ENCODE assay signal across 38 mouse cellular contexts in genomic region chr11:44423955-44424354, GRCm38 (mm10). TPM values are rescaled to one million over a fixed set of nuclear protein-coding genes. Genes with fewer than 3 reads are reported as not detected.
DNase-seq lines count a peak whose midpoint lies in the region; ATAC-seq lines count a peak whose summit lies in the region.
"Had no signal": no experiment of that assay in that cellular context is flagged by ENCODE, and none has a peak within 500 bp of the region (broad histone marks: within the 10 kb centered on the region; RNA-seq: fewer than 3 reads in every experiment).

No protein-coding gene starts in this region.

- ATAC-seq in midbrain, embryonic 12.5 days (ENCODE audit: low FRiP score, low read depth) = 0 out of 2 replicates have a peak, but pooled peaks have one; percentile 56
- peak; percentile 69; the same call in 1 of the 2 replicates for ATAC-seq in hindbrain, embryonic 16.5 days
- ATAC-seq in neural tube, embryonic 14.5 days (ENCODE audit: low read depth) = peak; percentile 72
- no peak for ATAC-seq in inflammation-experienced regulatory T-cells, adult 6 months
- ATAC-seq: forebrain, postnatal 0 days; liver, embryonic 12.5 days; lung, postnatal 0 days; Patski had no signal

- H3K27ac ChIP-seq in heart, embryonic 10.5 days = no peak overlapping the region
- H3K27ac ChIP-seq in midbrain, embryonic 12.5 days (replicated peaks) = 0 out of 2 replicates have a peak overlapping the region, but pooled peaks have one; percentile 42
- H3K27ac ChIP-seq in midbrain, embryonic 10.5 days (replicated peaks) = no peak overlapping the region
- H3K27ac ChIP-seq in hindbrain, embryonic 16.5 days (ENCODE audit: low read depth, low read length) = 0 out of 2 replicates have a peak overlapping the region, but pooled peaks have one; percentile 40
- H3K27ac ChIP-seq in neural tube, embryonic 14.5 days (ENCODE audit: low read depth, low read length) = peak overlapping the region; percentile 62
- H3K27ac ChIP-seq: embryonic facial prominence, embryonic 12.5 days; forebrain, embryonic 10.5 days; heart, embryonic 15.5 days; kidney, embryonic 15.5 days; left cerebral cortex, adult 2 months; liver, embryonic 12.5 days; macrophage; neural tube, embryonic 12.5 days; stomach, embryonic 15.5 days had no signal

- no peak overlapping the region for H3K9ac ChIP-seq in midbrain, embryonic 12.5 days (replicated peaks)
- H3K9ac ChIP-seq in hindbrain, embryonic 16.5 days (ENCODE audit: low read depth, low read length) = no peak overlapping the region
- H3K9ac ChIP-seq in neural tube, embryonic 14.5 days (replicated peaks; ENCODE audit: low read depth, low read length) = no peak overlapping the region
- H3K9ac ChIP-seq: embryonic facial prominence, embryonic 12.5 days; forebrain, postnatal 0 days; heart, embryonic 15.5 days; kidney, embryonic 15.5 days; liver, embryonic 12.5 days; neural tube, embryonic 12.5 days; stomach, embryonic 15.5 days had no signal

- no peaks in the 10 kb centered on the region for H3K9me3 ChIP-seq in heart, embryonic 10.5 days
- H3K9me3 ChIP-seq in midbrain, embryonic 12.5 days = no peaks in the 10 kb centered on the region
- H3K9me3 ChIP-seq in midbrain, embryonic 10.5 days (replicated peaks) = no peaks in the 10 kb centered on the region
- H3K9me3 ChIP-seq in hindbrain, embryonic 16.5 days (ENCODE audit: control insufficient read depth, low read length) = no peaks in the 10 kb centered on the region
- no peaks in the 10 kb centered on the region for H3K9me3 ChIP-seq in neural tube, embryonic 14.5 days (ENCODE audit: control insufficient read depth, low read length)
- H3K9me3 ChIP-seq: embryonic facial prominence, embryonic 12.5 days; forebrain, embryonic 10.5 days; heart, embryonic 15.5 days; kidney, embryonic 15.5 days; liver, embryonic 12.5 days; neural tube, embryonic 12.5 days; stomach, embryonic 15.5 days had no signal

- 61% methylated on average over 5 of the region's 5 CpGs for WGBS in heart, embryonic 10.5 days
- 65% methylated on average over 5 of the region's 5 CpGs for WGBS in midbrain, embryonic 12.5 days
- WGBS in midbrain, embryonic 10.5 days = 75% methylated on average over 5 of the region's 5 CpGs
- WGBS in hindbrain, embryonic 16.5 days = 48% methylated on average over 5 of the region's 5 CpGs
- WGBS in neural tube, embryonic 14.5 days = 36% methylated on average over 5 of the region's 5 CpGs

- no peak overlapping the region for H3K4me2 ChIP-seq in midbrain, embryonic 12.5 days (replicated peaks)
- H3K4me2 ChIP-seq in hindbrain, embryonic 16.5 days (ENCODE audit: low read length) = no peak overlapping the region
- no peak overlapping the region for H3K4me2 ChIP-seq in neural tube, embryonic 14.5 days (ENCODE audit: low read depth, low read length)
- H3K4me2 ChIP-seq: embryonic facial prominence, embryonic 12.5 days; heart, embryonic 15.5 days; kidney, embryonic 15.5 days; liver, embryonic 12.5 days; neural tube, embryonic 12.5 days; stomach, embryonic 15.5 days had no signal

- peaks cover 8% of the 10 kb centered on the region; the same call in 1 of the 2 replicates for H3K4me1 ChIP-seq in heart, embryonic 10.5 days
- 0 out of 2 replicates have a peak, but pooled peaks cover 3% of the 10 kb centered on the region for H3K4me1 ChIP-seq in midbrain, embryonic 12.5 days
- H3K4me1 ChIP-seq in midbrain, embryonic 10.5 days = no peaks in the 10 kb centered on the region
- no peaks in the 10 kb centered on the region for H3K4me1 ChIP-seq in hindbrain, embryonic 16.5 days (ENCODE audit: control insufficient read depth, insufficient read depth, low read depth, low read length)
- peaks cover 10% of the 10 kb centered on the region; the same call in 1 of the 2 replicates for H3K4me1 ChIP-seq in neural tube, embryonic 14.5 days (ENCODE audit: control insufficient read depth, insufficient read depth, low read length)
- H3K4me1 ChIP-seq: embryonic facial prominence, embryonic 12.5 days; forebrain, embryonic 10.5 days; heart, embryonic 15.5 days; liver, embryonic 12.5 days; neural tube, embryonic 12.5 days; stomach, embryonic 15.5 days had no signal

- no peaks in the 10 kb centered on the region for H3K27me3 ChIP-seq in heart, embryonic 10.5 days (ENCODE audit: insufficient read depth, poor library complexity, severe bottlenecking)
- no peaks in the 10 kb centered on the region for H3K27me3 ChIP-seq in midbrain, embryonic 12.5 days
- no peaks in the 10 kb centered on the region for H3K27me3 ChIP-seq in midbrain, embryonic 10.5 days (ENCODE audit: low read depth, poor library complexity, severe bottlenecking)
- no peaks in the 10 kb centered on the region for H3K27me3 ChIP-seq in hindbrain, embryonic 16.5 days (replicated peaks; ENCODE audit: control insufficient read depth, insufficient read depth, low read length)
- no peaks in the 10 kb centered on the region for H3K27me3 ChIP-seq in neural tube, embryonic 14.5 days (ENCODE audit: control insufficient read depth, insufficient read depth, low read length)
- H3K27me3 ChIP-seq: heart, embryonic 15.5 days; neural tube, embryonic 12.5 days; Patski had no signal

- no peaks in the 10 kb centered on the region for H3K36me3 ChIP-seq in heart, embryonic 10.5 days
- H3K36me3 ChIP-seq in midbrain, embryonic 12.5 days = no peaks in the 10 kb centered on the region
- no peaks in the 10 kb centered on the region for H3K36me3 ChIP-seq in midbrain, embryonic 10.5 days
- no peaks in the 10 kb centered on the region for H3K36me3 ChIP-seq in hindbrain, embryonic 16.5 days (ENCODE audit: control insufficient read depth, insufficient read depth, low read length)
- no peaks in the 10 kb centered on the region for H3K36me3 ChIP-seq in neural tube, embryonic 14.5 days (ENCODE audit: control insufficient read depth, insufficient read depth, low read length)
- H3K36me3 ChIP-seq: embryonic facial prominence, embryonic 12.5 days; forebrain, embryonic 10.5 days; heart, embryonic 15.5 days; kidney, embryonic 15.5 days; liver, embryonic 12.5 days; neural tube, embryonic 12.5 days; stomach, embryonic 15.5 days had no signal

- H3K4me3 ChIP-seq in heart, embryonic 10.5 days = no peak overlapping the region
- no peak overlapping the region for H3K4me3 ChIP-seq in midbrain, embryonic 12.5 days
- H3K4me3 ChIP-seq in midbrain, embryonic 10.5 days = no peak overlapping the region
- H3K4me3 ChIP-seq in hindbrain, embryonic 16.5 days (ENCODE audit: low read length) = no peak overlapping the region
- no peak overlapping the region for H3K4me3 ChIP-seq in neural tube, embryonic 14.5 days (ENCODE audit: low read depth, low read length)
- H3K4me3 ChIP-seq: embryonic facial prominence, embryonic 12.5 days; forebrain, embryonic 10.5 days; heart, embryonic 15.5 days; kidney, embryonic 15.5 days; left cerebral cortex, adult 2 months; liver, embryonic 12.5 days; neural tube, embryonic 12.5 days; stomach, embryonic 15.5 days had no signal

- peak; percentile 41 for DNase-seq in heart, embryonic 10.5 days (ENCODE audit: low spot score)
- no peak for DNase-seq in heart, adult 8-10 months (ENCODE audit: low spot score)
- no peak for DNase-seq in midbrain, embryonic 10.5 days (ENCODE audit: low spot score)
- no peak for DNase-seq in layer of hippocampus, postnatal 36 days
- DNase-seq: adrenal gland, postnatal 10 days; cerebellum, adult 11 months; cerebellum, adult 9-10 months; cerebellum, postnatal 36 days; forebrain, postnatal 0 days; heart, postnatal 36 days; kidney, adult 18-20 months; kidney, postnatal 25 days; lung, adult 18-20 months; retina, postnatal 1 day; right cerebral cortex, postnatal 25 days had no signal

RNA-seq across cellular contexts. Expression of gene Il12b, which starts 24.1 kb away (rescaled TPM):
- not detected in 2 replicates for polyA plus RNA-seq in heart, embryonic 10.5 days (2016; fragmentation: Nextera tagmentation; extraction: Ambion mirVana)
- total RNA-seq in heart, adult 8-10 months (2022) = not detected
- not detected in 2 replicates for polyA plus RNA-seq in midbrain, embryonic 12.5 days (2016; fragmentation: Nextera tagmentation; extraction: Ambion mirVana)
- not detected in 2 replicates for polyA plus RNA-seq in midbrain, embryonic 10.5 days (2016; fragmentation: Nextera tagmentation; extraction: Ambion mirVana)
- not detected in 2 replicates for polyA plus RNA-seq in hindbrain, embryonic 16.5 days (2015; fragmentation: Nextera tagmentation; extraction: Ambion mirVana)
- not detected in 2 replicates for polyA plus RNA-seq in neural tube, embryonic 14.5 days (2014; fragmentation: Nextera tagmentation; extraction: Ambion mirVana)
- under 1 TPM in 2 of 3 experiments, not detected in 1; 0.17 to 0.31 TPM for polyA plus RNA-seq in inflammation-experienced regulatory T-cells, adult 6 months (2017; shearing (Covaris generic))
- total RNA-seq in layer of hippocampus, postnatal 36 days (2021) = not detected
- total RNA-seq: adrenal gland, postnatal 10 days; forebrain, postnatal 0 days; gastrocnemius, adult 8-10 months; gastrocnemius, postnatal 4 days; heart, postnatal 36 days; layer of hippocampus, adult 18-20 months; layer of hippocampus, postnatal 10 days; left cerebral cortex, adult 2 months; left cerebral cortex, postnatal 25 days; megakaryocyte-erythroid progenitor cell, adult 5-6 weeks; MEL had no signal
- polyA plus RNA-seq: embryonic facial prominence, embryonic 12.5 days; forebrain, embryonic 10.5 days; forebrain, postnatal 0 days; heart, embryonic 15.5 days; intestine, embryonic 14.5 days; kidney, embryonic 15.5 days; neural tube, embryonic 12.5 days; Patski had no signal

RNA-seq across cellular contexts. Expression of gene Ublcp1, which starts 46.3 kb away (rescaled TPM):
- 56.8 and 67.8 TPM in 2 replicates for polyA plus RNA-seq in heart, embryonic 10.5 days (2016; fragmentation: Nextera tagmentation; extraction: Ambion mirVana)
- 10 to 100 TPM; 33.2 to 40.9 (median 39.4) TPM for total RNA-seq in heart, adult 8-10 months (2022)
- polyA plus RNA-seq in midbrain, embryonic 12.5 days (2016; fragmentation: Nextera tagmentation; extraction: Ambion mirVana) = 68.4 and 71.5 TPM in 2 replicates
- 72.3 and 74.4 TPM in 2 replicates for polyA plus RNA-seq in midbrain, embryonic 10.5 days (2016; fragmentation: Nextera tagmentation; extraction: Ambion mirVana)
- 57.2 and 60.6 TPM in 2 replicates for polyA plus RNA-seq in hindbrain, embryonic 16.5 days (2015; fragmentation: Nextera tagmentation; extraction: Ambion mirVana)
- 66.2 and 73.9 TPM in 2 replicates for polyA plus RNA-seq in neural tube, embryonic 14.5 days (2014; fragmentation: Nextera tagmentation; extraction: Ambion mirVana)
- 10 to 100 TPM; 41.8 to 44.1 (median 43.3) TPM for polyA plus RNA-seq in inflammation-experienced regulatory T-cells, adult 6 months (2017; shearing (Covaris generic))
- 10 to 100 TPM; 45.3 to 51.3 TPM for total RNA-seq in layer of hippocampus, postnatal 36 days (2021)

Comparison
In these comparisons a context has a peak if more than half of its experiments do, and no peak if none do; other contexts are left out.
1. H3K27ac ChIP-seq: peak in midbrain, embryonic 12.5 days (single experiment), hindbrain, embryonic 16.5 days (single experiment) and neural tube, embryonic 14.5 days (single experiment); none in heart, embryonic 10.5 days (single experiment) and midbrain, embryonic 10.5 days (single experiment).